8 mouse cellular contexts compared by ENCODE assay signal in the genomic region with DNA sequence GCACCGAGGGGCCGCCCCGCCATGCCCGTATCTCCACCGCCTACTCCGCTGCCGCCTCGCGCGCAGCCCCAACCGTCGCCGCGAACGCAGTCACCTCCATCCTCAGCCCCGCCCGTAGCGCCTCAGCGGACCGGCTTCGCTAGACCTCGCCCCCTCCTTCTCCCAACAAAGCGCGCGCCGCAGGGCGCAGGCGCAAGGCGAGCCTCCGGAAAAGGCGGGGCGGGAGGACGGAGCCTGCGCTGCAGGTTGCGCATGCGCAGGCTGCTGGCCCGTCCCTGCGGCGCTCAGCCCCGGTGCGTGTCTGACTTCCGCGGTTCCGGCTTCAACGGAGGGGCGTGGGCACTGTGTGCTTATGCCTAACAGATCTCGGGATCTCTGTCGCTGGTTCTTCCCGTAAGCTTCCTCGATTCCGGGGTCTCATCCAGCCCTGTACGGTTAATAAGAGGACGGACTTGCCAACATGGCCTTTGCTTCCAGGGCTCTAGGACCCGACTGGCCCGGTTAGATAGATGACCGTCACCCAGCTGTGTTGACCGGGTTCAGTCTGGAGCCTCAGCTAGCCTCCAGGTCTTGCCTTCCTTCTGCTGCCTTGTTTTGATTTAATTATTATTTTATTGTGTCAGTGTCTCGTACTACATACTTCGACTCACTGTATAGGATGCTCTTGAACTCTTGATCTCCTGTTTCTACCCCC. TPM values are rescaled to one million over a fixed set of nuclear protein-coding genes. Genes with fewer than 3 reads are reported as not detected.
DNase-seq lines count a peak whose midpoint lies in the region; ATAC-seq lines count a peak whose summit lies in the region.

Gene Gmcl1 (minus strand): TSS at position 201 of the 694 bp plus-strand sequence.

- ATAC-seq in hindbrain, embryonic 12.5 days (ENCODE audit: low FRiP score), result peak; percentile 96

- peak within 1 kb of the TSS; percentile 79 for H3K4me2 ChIP-seq in hindbrain, embryonic 12.5 days (replicated peaks)

- peak within 1 kb of the TSS; percentile 97 for H3K4me3 ChIP-seq in hindbrain, embryonic 12.5 days

- no peaks in the 10 kb centered on the region for H3K36me3 ChIP-seq in hindbrain, embryonic 12.5 days

- H3K27ac ChIP-seq in hindbrain, embryonic 12.5 days, result peak within 1 kb of the TSS; percentile 94

- no peaks in the 10 kb centered on the region for H3K9me3 ChIP-seq in hindbrain, embryonic 12.5 days (replicated peaks)

- DNase-seq in NIH3T3 (ENCODE audit: low read depth), result peak; percentile 99
- DNase-seq in cerebellum, postnatal 10 days, result peak; percentile 97 to 98
- peak; percentile 86 to 92 for DNase-seq in frontal cortex, postnatal 10 days (ENCODE audit: low spot score in 2 of 2)
- DNase-seq in layer of hippocampus, postnatal 14 days (ENCODE audit: low spot score in 2 of 2), result peak; percentile 86 to 93
- DNase-seq in lung, postnatal 14 days, result peak; percentile 94
- DNase-seq in retina, adult 2 months (ENCODE audit: low read depth, low spot score), result peak; percentile 94
- DNase-seq in thymus, postnatal 36 days, result peak; percentile 95 to 98

- WGBS in hindbrain, embryonic 12.5 days, result under 1% methylated on average over 42 of the region's 59 CpGs

- H3K4me1 ChIP-seq in hindbrain, embryonic 12.5 days, result peaks cover 15% of the 10 kb centered on the region

- H3K27me3 ChIP-seq in hindbrain, embryonic 12.5 days, result no peaks in the 10 kb centered on the region

- H3K9ac ChIP-seq in hindbrain, embryonic 12.5 days, result peak within 1 kb of the TSS; percentile 95

RNA-seq across cellular contexts. Expression of gene Gmcl1, which starts in this region (rescaled TPM):
- 63.9 and 64.4 TPM in 2 replicates for polyA plus RNA-seq in hindbrain, embryonic 12.5 days (2016; fragmentation: Nextera tagmentation; extraction: Ambion mirVana)
- total RNA-seq in layer of hippocampus, postnatal 14 days (2021), result 10 to 100 TPM; 33.8 to 37.8 TPM

Comparison
In these comparisons a context has a peak if more than half of its experiments do, and no peak if none do; other contexts are left out.
1. Peak in every context shown above with its lines: DNase-seq, ATAC-seq, H3K4me3 ChIP-seq and H3K27ac ChIP-seq.